Mouse (Mus musculus): ENCODE data around the gene Rp9.
"Not testable (repeated sequence)": the region's sequence is repeated elsewhere in the genome, so short reads cannot be mapped to it uniquely, and the experiment has no call there.

Rp9 gene

GRCm38 (mm10) chr9:22417547-22417946, 52.0 kb downstream of the Rp9 start:
- no peak for DNase-seq

GRCm38 (mm10) chr9:22416187-22416586, 53.4 kb downstream of the Rp9 start:
- no peak for DNase-seq

GRCm38 (mm10) chr9:22411002-22411857, 58.3 kb downstream of the Rp9 start, which contains the start of gene 9530077C05Rik:
TSS of gene 9530077C05Rik (plus strand) at chr9:22411513.
- DNase-seq: peak; percentile 99

- DNase-seq: no peak
Measured at GRCm38 (mm10) chr9:22409501-22409900, 60.0 kb downstream of the Rp9 start.

- DNase-seq: peak; percentile 30
Measured at GRCm38 (mm10) chr9:22408344-22408743, 61.2 kb downstream of the Rp9 start.

- DNase-seq: not testable (repeated sequence)
Measured at GRCm38 (mm10) chr9:22407633-22408032, 61.9 kb downstream of the Rp9 start.

GRCm38 (mm10) chr9:22405414-22405813, 64.1 kb downstream of the Rp9 start:
- DNase-seq: no peak

GRCm38 (mm10) chr9:22403501-22403900, 66.0 kb downstream of the Rp9 start:
- DNase-seq: not testable (repeated sequence)

- no peak for DNase-seq
Measured at GRCm38 (mm10) chr9:22402976-22403375, 66.6 kb downstream of the Rp9 start.

GRCm38 (mm10) chr9:22402001-22402400, 67.5 kb downstream of the Rp9 start:
- no peak for DNase-seq

GRCm38 (mm10) chr9:22399021-22399420, 70.5 kb downstream of the Rp9 start:
- no peak for DNase-seq

- no peak for DNase-seq
Measured at GRCm38 (mm10) chr9:22394725-22395124, 74.8 kb downstream of the Rp9 start.

GRCm38 (mm10) chr9:22390390-22390789, 79.2 kb downstream of the Rp9 start:
- no peak for DNase-seq

- no peak for DNase-seq
Measured at GRCm38 (mm10) chr9:22389736-22390245, 79.8 kb downstream of the Rp9 start.

GRCm38 (mm10) chr9:22389021-22389476, 80.5 kb downstream of the Rp9 start, which contains the start of gene Anln:
TSS of gene Anln (minus strand) at chr9:22389188.
- peak; percentile 83 for DNase-seq

- DNase-seq: no peak
Measured at GRCm38 (mm10) chr9:22388401-22388980, 81.1 kb downstream of the Rp9 start.

- DNase-seq: no peak
Measured at GRCm38 (mm10) chr9:22387901-22388300, 81.6 kb downstream of the Rp9 start.

- no peak for DNase-seq
Measured at GRCm38 (mm10) chr9:22385890-22386289, 83.7 kb downstream of the Rp9 start.

GRCm38 (mm10) chr9:22376086-22376485, 93.5 kb downstream of the Rp9 start:
- peak; percentile 54 for DNase-seq

- no peak for DNase-seq
Measured at GRCm38 (mm10) chr9:22372760-22373159, 96.8 kb downstream of the Rp9 start.

- peak; percentile 10 for DNase-seq
Measured at GRCm38 (mm10) chr9:22368030-22368429, 101.5 kb downstream of the Rp9 start.

GRCm38 (mm10) chr9:22366621-22367020, 102.9 kb downstream of the Rp9 start:
- DNase-seq: no peak

GRCm38 (mm10) chr9:22366221-22366620, 103.3 kb downstream of the Rp9 start:
- no peak for DNase-seq

Measured in right cerebral cortex, adult 18-20 months (tissue).